Mouse (Mus musculus): ENCODE data around the gene Dexi.

Gene Dexi

GRCm38 (mm10) chr16:10540763-10541597 lies 1.9 kb downstream of the Dexi start:
- CTCF ChIA-PET, result interaction anchor here (0.6 kb wide), 1 partner anchor 40 kb away, joined by 4 read pairs; no protein-coding TSS in a partner anchor

GRCm38 (mm10) chr16:10536961-10537360 lies 5.9 kb downstream of the Dexi start:
- CTCF ChIA-PET, result interaction anchor here (0.5 kb wide), 1 partner anchor 15 kb away, joined by 6 read pairs; no protein-coding TSS in a partner anchor

- CTCF ChIA-PET, result interaction anchor here (0.5 to 0.7 kb wide), 2 partner anchors 14 to 24 kb away, joined by 6 to 13 read pairs; no protein-coding TSS in a partner anchor
These were observed 6.5 kb downstream of the Dexi start for GRCm38 (mm10) chr16:10536323-10536722.

- CTCF ChIA-PET, result interaction anchor here (1.0 kb wide), 1 partner anchor 18 kb away, joined by 3 read pairs; no protein-coding TSS in a partner anchor
These were observed 8.3 kb downstream of the Dexi start for GRCm38 (mm10) chr16:10534567-10534966.

- CTCF ChIA-PET, result interaction anchor here (0.7 kb wide), 1 partner anchor 152 kb away, joined by 7 read pairs; no protein-coding TSS in a partner anchor
These were observed 9.1 kb downstream of the Dexi start for GRCm38 (mm10) chr16:10533781-10534180.

GRCm38 (mm10) chr16:10530179-10530578 lies 12.7 kb downstream of the Dexi start:
- CTCF ChIA-PET, result no interaction called here

GRCm38 (mm10) chr16:10528382-10528781 lies 14.5 kb downstream of the Dexi start:
- CTCF ChIA-PET, result no interaction called here

GRCm38 (mm10) chr16:10527046-10527644 lies 15.7 kb downstream of the Dexi start:
- CTCF ChIA-PET, result interaction anchor here (0.5 kb wide), 1 partner anchor 247 kb away, joined by 11 read pairs; no protein-coding TSS in a partner anchor

GRCm38 (mm10) chr16:10525610-10525980 lies 17.3 kb downstream of the Dexi start:
- CTCF ChIA-PET, result no interaction called here

- CTCF ChIA-PET, result no interaction called here
These were observed 17.8 kb downstream of the Dexi start for GRCm38 (mm10) chr16:10524866-10525609.

- CTCF ChIA-PET, result interaction anchor here (1.0 to 1.3 kb wide), 2 partner anchors 22 to 60 kb away, joined by 3 read pairs; no protein-coding TSS in a partner anchor
These were observed 19.2 kb downstream of the Dexi start for GRCm38 (mm10) chr16:10523650-10524049.

- CTCF ChIA-PET, result interaction anchor here (0.7 to 1.3 kb wide), 7 partner anchors 9 to 105 kb away, joined by 3 to 4 read pairs (median 3); no protein-coding TSS in a partner anchor
These were observed 20.0 kb downstream of the Dexi start for GRCm38 (mm10) chr16:10522811-10523210.

- CTCF ChIA-PET, result interaction anchor here (1.0 to 1.4 kb wide), 2 partner anchors 18 to 126 kb away, joined by 3 to 4 read pairs; partner anchors contain the start of gene Tekt5
These were observed 21.8 kb downstream of the Dexi start for GRCm38 (mm10) chr16:10520908-10521614.

GRCm38 (mm10) chr16:10518030-10518429 lies 24.8 kb downstream of the Dexi start:
- CTCF ChIA-PET, result interaction anchor here (0.5 to 1.3 kb wide), 4 partner anchors 21 to 1136 kb away, joined by 3 to 5 read pairs (median 4); no protein-coding TSS in a partner anchor

GRCm38 (mm10) chr16:10515953-10516572 lies 26.8 kb downstream of the Dexi start:
- CTCF ChIA-PET, result interaction anchor here (1.0 to 1.1 kb wide), 2 partner anchors 15 to 19 kb away, joined by 3 read pairs; no protein-coding TSS in a partner anchor

GRCm38 (mm10) chr16:10511134-10511520 lies 31.7 kb downstream of the Dexi start:
- CTCF ChIA-PET, result no interaction called here

GRCm38 (mm10) chr16:10510477-10511133 lies 32.2 kb downstream of the Dexi start:
- CTCF ChIA-PET, result no interaction called here

- CTCF ChIA-PET, result no interaction called here
These were observed 34.2 kb downstream of the Dexi start for GRCm38 (mm10) chr16:10508691-10509090.

- CTCF ChIA-PET, result interaction anchor here (0.6 kb wide), 1 partner anchor 9 kb away, joined by 3 read pairs; no protein-coding TSS in a partner anchor
These were observed 35.4 kb downstream of the Dexi start for GRCm38 (mm10) chr16:10507445-10507844.

GRCm38 (mm10) chr16:10503058-10503457 lies 39.8 kb downstream of the Dexi start:
- CTCF ChIA-PET, result interaction anchor here (1.1 to 1.6 kb wide), 2 partner anchors 18 to 86 kb away, joined by 3 read pairs; no protein-coding TSS in a partner anchor
